Mouse (Mus musculus) embryonic fibroblast, embryonic 13.5 days (primary cell): ENCODE data around the gene Cped1.

Experiments
- CTCF ChIP-seq: IDR thresholded peaks from 2 replicates; pipeline ENCODE4 v1.5.1; 2011; ENCODE audit warnings: mild to moderate bottlenecking, control low read depth, low read length, moderate library complexity, borderline replicate concordance; ENCODE audit not compliant: insufficient read depth
- POLR2A ChIP-seq: IDR thresholded peaks from 2 replicates; pipeline ENCODE4 v1.6.1; 2011; ENCODE audit warnings: low read depth, mild to moderate bottlenecking, control low read depth, low read length, moderate library complexity

- no peak for TF ChIP-seq CTCF
- TF ChIP-seq POLR2A, result no peak
These were observed 161.5 kb downstream of the Cped1 start for GRCm38 (mm10) chr6:22147236-22147635.
